Mouse (Mus musculus) spleen, adult 2 months (tissue): Measurements from ENCODE around the gene Eef1b2. TPM values are rescaled to one million over a fixed set of nuclear protein-coding genes. Genes with fewer than 3 reads are reported as not detected.

ENCODE experiments used
- DNase-seq, 2 experiments: peaks; one replicate each; pipeline versions ENCODE4 v3.0.0 to v3.0.0-alpha.2; 2012 to 2021; ENCODE audit warnings: low spot score in 2 of 2, low read depth in 1 of 2
- H3K27ac ChIP-seq: fragments of 200-500 bp; 2 replicates; pipeline ENCODE4 v1.5.1; 2012; ENCODE audit warnings: low read length, inconsistent platforms; ENCODE audit not compliant: insufficient read depth
- H3K27me3 ChIP-seq: fragments of 200-500 bp; 2 replicates; pipeline ENCODE4 v1.6.1; 2012; ENCODE audit warnings: mild to moderate bottlenecking, moderate library complexity, low read length, inconsistent platforms; ENCODE audit not compliant: control insufficient read depth, insufficient read depth
- H3K36me3 ChIP-seq: fragments of 200-500 bp; 2 replicates; pipeline ENCODE4 v1.6.1; 2012; ENCODE audit warnings: mild to moderate bottlenecking, low read length, inconsistent platforms; ENCODE audit not compliant: control insufficient read depth, insufficient read depth
- H3K4me1 ChIP-seq: fragments of 200-500 bp; 2 replicates; pipeline ENCODE4 v1.6.1; 2011; ENCODE audit warnings: inconsistent platforms; ENCODE audit not compliant: control insufficient read depth, insufficient read depth, insufficient read length
- H3K4me3 ChIP-seq: fragments of 200-500 bp; 2 replicates; pipeline ENCODE4 v1.5.1; 2011; ENCODE audit warnings: mild to moderate bottlenecking, inconsistent platforms; ENCODE audit not compliant: insufficient read depth, insufficient read length; ENCODE audit errors: extremely low read depth
- CTCF ChIP-seq: fragments of 200-500 bp; IDR thresholded peaks from 2 replicates; pipeline ENCODE4 v1.5.1; 2011; ENCODE audit warnings: mild to moderate bottlenecking, inconsistent platforms; ENCODE audit not compliant: insufficient read depth, insufficient read length, insufficient replicate concordance; ENCODE audit errors: extremely low read depth
- POLR2A ChIP-seq: fragments of 200-500 bp; IDR thresholded peaks from 2 replicates; pipeline ENCODE4 v1.6.1; 2011; ENCODE audit warnings: low read depth, low read length, inconsistent platforms
- WGBS: fragments of 180-500 bp; shearing (Covaris S2); methylation state at CpG from one replicate; pipeline ENCODE4 v1.1.7; 2018; 5-methylcytosine and 5-hydroxymethylcytosine counted together
- polyA plus RNA-seq: library from polyadenylated mRNA; depleted of rRNA; stranded (reverse); fragments of >200 nt; gene quantifications from 2 replicates; pipeline ENCODE4 v1.2.3, GENCODE M21; 2012

The Eef1b2 gene
- polyA plus RNA-seq, 1 experiment, result 360 TPM

DNA sequence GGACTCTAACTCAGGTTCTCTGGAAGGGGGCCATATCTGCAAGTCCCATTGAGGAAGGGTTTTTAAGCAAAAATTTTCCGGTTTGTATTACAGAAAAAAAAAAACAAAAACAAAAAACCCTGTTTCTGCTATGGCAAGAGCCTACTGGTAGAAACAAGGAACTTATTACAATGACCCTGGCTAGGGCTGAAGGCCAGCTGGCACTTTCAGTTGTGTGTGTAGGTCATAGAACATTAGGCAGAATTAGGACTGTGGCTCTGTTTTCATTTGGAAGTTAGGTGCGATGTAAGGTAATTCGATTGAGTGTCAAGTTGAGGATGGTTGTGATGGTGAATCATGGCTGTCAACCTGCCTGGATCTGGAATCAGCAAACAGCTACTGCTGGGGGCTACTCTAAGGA lies 11.9 kb downstream of the Eef1b2 start:
- Histone ChIP-seq H3K4me1 (no peaks in the 10 kb centered on the region), H3K36me3 (no peaks in the 10 kb centered on the region), H3K4me3 (no peak overlapping the region), H3K27ac (no peak overlapping the region), H3K27me3 (no peaks in the 10 kb centered on the region)
- WGBS, result 85% methylated on average over 3 of the region's 3 CpGs
- DNase-seq, result no peak
- TF ChIP-seq POLR2A, result no peak
- no peak for TF ChIP-seq CTCF

DNA sequence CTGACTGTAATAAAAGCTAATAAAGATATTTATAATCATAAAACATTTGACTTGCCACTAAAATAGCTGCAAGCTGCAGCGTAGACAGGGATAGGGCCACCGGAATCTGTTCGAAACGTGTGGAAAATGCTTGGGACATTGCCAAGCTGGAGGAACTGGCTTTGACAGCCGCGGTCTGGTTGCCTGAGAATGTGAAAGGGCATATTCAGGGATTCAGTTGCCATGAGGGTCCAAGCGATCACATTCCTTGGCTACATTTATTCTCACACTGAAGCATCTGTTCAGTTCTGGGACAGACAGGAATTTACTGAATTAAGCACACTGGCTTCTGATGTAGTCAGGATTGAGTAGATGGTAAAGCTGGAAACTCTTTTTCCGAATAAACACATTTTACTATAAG lies 14.2 kb downstream of the Eef1b2 start:
- no peak overlapping the region for H3K27ac ChIP-seq
- H3K27me3 ChIP-seq, result no peaks in the 10 kb centered on the region
- no peaks in the 10 kb centered on the region for H3K4me1 ChIP-seq
- no peak overlapping the region for H3K4me3 ChIP-seq
- no peaks in the 10 kb centered on the region for H3K36me3 ChIP-seq
- 89% methylated on average over 8 of the region's 8 CpGs for WGBS
- TF ChIP-seq POLR2A (no peak), CTCF (no peak)
- no peak for DNase-seq

DNA sequence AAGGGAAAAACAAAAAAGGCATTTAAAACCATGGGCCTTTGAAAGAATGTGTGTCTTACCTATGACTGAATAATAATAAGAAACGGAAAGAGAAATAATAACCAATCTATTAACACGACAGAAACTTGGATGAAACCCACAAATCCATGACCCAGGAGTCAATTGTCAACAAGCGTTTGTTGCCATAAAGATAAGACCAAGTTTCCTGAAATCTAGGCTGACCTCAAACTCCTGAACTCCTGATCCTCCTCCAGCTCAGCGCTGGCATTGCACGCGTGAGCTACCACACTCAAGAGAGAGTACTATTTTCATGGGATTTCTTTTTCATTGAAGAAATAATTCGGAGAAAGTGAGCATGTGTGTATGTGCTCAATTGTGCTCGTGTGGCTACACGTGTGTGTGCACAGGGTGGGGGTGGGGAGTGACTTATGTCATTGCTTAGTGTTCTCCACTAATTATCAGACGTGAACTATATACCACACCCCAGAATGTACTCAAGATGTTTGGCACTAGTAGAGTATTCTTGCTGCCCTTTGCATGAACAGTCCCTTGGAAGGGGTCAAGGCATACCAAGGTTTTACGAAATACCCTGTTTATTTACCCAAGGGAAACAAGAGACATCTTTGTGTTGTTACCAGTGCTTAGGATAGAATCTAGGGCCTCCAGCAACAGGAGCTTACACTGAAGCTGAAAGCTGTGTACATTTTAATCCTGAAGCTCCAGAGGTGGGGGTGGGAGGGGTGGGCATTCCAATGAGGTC lies 15.9 kb downstream of the Eef1b2 start:
- no peaks in the 10 kb centered on the region for H3K27me3 ChIP-seq
- TF ChIP-seq CTCF (no peak), POLR2A (no peak)
- no peak overlapping the region for H3K4me3 ChIP-seq
- H3K4me1 ChIP-seq, result no peaks in the 10 kb centered on the region
- DNase-seq, result no peak
- WGBS, result 86% methylated on average over 11 of the region's 11 CpGs
- H3K27ac ChIP-seq, result no peak overlapping the region
- H3K36me3 ChIP-seq, result no peaks in the 10 kb centered on the region

DNA sequence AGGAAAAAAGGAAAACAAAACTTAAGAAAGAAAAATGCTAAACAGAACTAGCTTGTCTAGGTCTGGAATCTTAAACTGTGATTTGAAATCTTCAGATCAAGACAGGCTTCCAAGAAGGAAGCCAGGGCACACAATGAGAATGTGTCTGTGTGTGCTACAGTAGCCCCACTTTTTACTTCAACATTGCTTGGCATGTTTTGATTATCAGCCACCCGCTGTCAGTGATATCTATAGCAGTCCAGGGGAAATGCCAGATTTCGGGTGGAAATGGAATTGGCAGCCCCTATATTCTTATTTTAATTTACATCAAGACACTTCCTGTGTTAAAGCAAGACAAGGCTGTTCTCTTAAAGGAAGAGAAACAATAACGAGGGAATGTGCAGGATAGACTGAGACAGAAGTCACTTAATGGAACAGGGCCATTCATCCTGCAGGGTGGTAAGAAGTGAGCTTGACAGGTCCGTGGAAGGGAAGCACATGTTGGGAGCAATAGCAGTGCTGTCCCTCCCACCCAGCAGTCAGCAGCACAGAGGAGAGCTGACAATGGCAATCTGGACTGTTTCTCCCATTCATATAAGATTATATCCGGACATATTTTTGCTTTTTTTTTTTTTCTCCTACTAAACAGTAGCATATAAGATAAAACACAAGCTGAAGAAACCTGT lies 19.4 kb downstream of the Eef1b2 start:
- Histone ChIP-seq H3K27me3 (no peaks in the 10 kb centered on the region), H3K36me3 (no peaks in the 10 kb centered on the region), H3K4me3 (no peak overlapping the region), H3K27ac (no peak overlapping the region), H3K4me1 (no peaks in the 10 kb centered on the region)
- DNase-seq, result no peak
- 47% methylated on average over 5 of the region's 5 CpGs for WGBS
- no peak for TF ChIP-seq POLR2A
- no peak for TF ChIP-seq CTCF

DNA sequence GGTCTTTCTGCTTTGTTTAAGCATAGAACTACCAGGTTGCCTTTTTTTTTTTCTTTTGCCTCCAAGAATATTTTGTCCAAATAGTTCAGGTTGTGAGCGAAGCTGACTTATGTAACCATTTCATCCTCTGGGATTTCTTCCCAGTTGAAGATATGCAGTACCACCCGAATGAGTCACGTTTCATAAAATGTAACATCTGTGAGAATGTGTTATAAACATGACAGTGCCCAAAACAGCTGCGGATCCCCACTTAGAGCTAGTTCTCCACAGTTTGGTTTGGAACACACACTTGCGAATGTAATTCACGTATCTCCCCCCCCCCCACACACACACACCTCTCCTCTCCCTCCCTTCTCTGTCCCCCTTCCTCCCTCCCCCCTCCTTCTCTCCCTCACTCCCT lies 22.8 kb downstream of the Eef1b2 start:
- no peaks in the 10 kb centered on the region for H3K36me3 ChIP-seq
- no peak for DNase-seq
- TF ChIP-seq POLR2A (no peak), CTCF (no peak)
- WGBS, result 91% methylated on average over 6 of the region's 6 CpGs
- no peaks in the 10 kb centered on the region for H3K27me3 ChIP-seq
- no peaks in the 10 kb centered on the region for H3K4me1 ChIP-seq
- no peak overlapping the region for H3K4me3 ChIP-seq
- no peak overlapping the region for H3K27ac ChIP-seq

DNA sequence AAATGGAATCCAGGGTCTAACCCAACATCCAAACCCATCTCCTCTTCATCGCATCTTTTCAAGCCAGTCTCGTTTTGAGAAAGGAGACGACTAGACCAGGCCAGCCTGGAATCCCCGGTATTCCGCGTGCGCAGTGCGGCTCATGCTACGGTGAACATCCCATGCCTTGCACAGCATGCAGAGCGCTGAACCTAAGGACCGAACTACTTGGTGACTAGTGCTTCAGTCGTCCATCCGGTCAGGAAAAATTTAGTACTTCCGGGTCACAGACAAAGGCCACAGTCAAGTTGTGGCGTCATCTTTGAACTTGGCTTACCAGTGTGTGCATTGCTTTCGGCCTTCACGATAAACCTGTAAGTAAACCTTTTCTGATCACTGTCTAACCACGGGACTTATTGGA lies 23.7 kb downstream of the Eef1b2 start:
- H3K27me3 ChIP-seq, result no peaks in the 10 kb centered on the region
- H3K4me3 ChIP-seq, result no peak overlapping the region
- no peaks in the 10 kb centered on the region for H3K36me3 ChIP-seq
- no peaks in the 10 kb centered on the region for H3K4me1 ChIP-seq
- H3K27ac ChIP-seq, result no peak overlapping the region
- no peak for DNase-seq
- TF ChIP-seq POLR2A (no peak), CTCF (no peak)
- WGBS, result 94% methylated on average over 18 of the region's 18 CpGs

DNA sequence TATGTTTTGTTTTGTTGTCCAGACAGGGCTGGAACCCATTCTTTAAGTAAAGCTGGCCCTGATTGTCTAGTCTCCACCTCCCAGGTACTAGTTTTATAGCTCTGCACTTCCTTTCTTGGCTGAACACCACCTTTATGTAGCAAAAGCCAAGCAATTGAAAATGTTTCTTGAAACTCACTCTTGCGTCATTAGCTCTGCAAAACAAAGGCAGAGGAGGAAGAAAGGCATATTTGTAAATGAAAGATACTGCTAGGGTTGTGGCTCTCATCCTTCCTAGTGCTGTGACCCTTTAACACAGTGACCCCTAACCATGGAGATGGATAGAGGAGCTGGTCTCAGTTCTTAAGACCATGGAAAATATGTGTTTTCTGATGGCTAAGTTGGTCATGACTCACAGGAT lies 25.0 kb downstream of the Eef1b2 start:
- TF ChIP-seq CTCF (no peak), POLR2A (no peak)
- H3K27me3 ChIP-seq, result no peaks in the 10 kb centered on the region
- no peak overlapping the region for H3K27ac ChIP-seq
- no peak overlapping the region for H3K4me3 ChIP-seq
- 92% methylated on average over 1 of the region's 1 CpGs for WGBS
- no peak for DNase-seq
- H3K36me3 ChIP-seq, result no peaks in the 10 kb centered on the region
- no peaks in the 10 kb centered on the region for H3K4me1 ChIP-seq
